Mouse (Mus musculus) bone marrow, adult 2 months (tissue): ENCODE results near the gene Heca. TPM values are rescaled to one million over a fixed set of nuclear protein-coding genes. Genes with fewer than 3 reads are reported as not detected.
"Not testable (repeated sequence)": the region's sequence is repeated elsewhere in the genome, so short reads cannot be mapped to it uniquely, and the experiment has no call there.

Source experiments
- H3K27ac ChIP-seq: fragments of 200-500 bp; 2 replicates; pipeline ENCODE4 v1.5.1; 2012; ENCODE audit warnings: low read depth, mild to moderate bottlenecking, control low read depth, inconsistent platforms, low read length; ENCODE audit not compliant: control insufficient read depth, poor library complexity, insufficient read depth
- H3K4me1 ChIP-seq: fragments of 200-500 bp; 2 replicates; pipeline ENCODE4 v1.6.1; 2011; ENCODE audit warnings: low read length; ENCODE audit not compliant: control insufficient read depth, insufficient read depth
- H3K4me3 ChIP-seq: fragments of 200-500 bp; replicated peaks from 2 replicates; pipeline ENCODE3; 2011; ENCODE audit warnings: mild to moderate bottlenecking, low read depth, low read length, control low read depth; ENCODE audit not compliant: control insufficient read depth
- CTCF ChIP-seq: fragments of 200-500 bp; IDR thresholded peaks from 2 replicates; pipeline ENCODE4 v1.5.1; 2011; ENCODE audit warnings: low read length, control low read depth; ENCODE audit not compliant: control insufficient read depth, insufficient read depth
- POLR2A ChIP-seq: fragments of 200-500 bp; IDR thresholded peaks from 2 replicates; pipeline ENCODE4 v1.6.1; 2011; ENCODE audit warnings: low read depth, mild to moderate bottlenecking, control low read depth, low read length, borderline replicate concordance; ENCODE audit not compliant: control insufficient read depth
- WGBS: fragments of 180-500 bp; shearing (Covaris S2); methylation state at CpG from one replicate; pipeline ENCODE4 v1.1.7; 2018; 5-methylcytosine and 5-hydroxymethylcytosine counted together
- polyA plus RNA-seq: library from polyadenylated mRNA; stranded (reverse); fragments of >200 nt; gene quantifications from 2 replicates; pipeline ENCODE4 v1.2.4, GENCODE M21; 2011; ENCODE audit warnings: low replicate concordance; ENCODE audit not compliant: missing spikeins, insufficient read depth, insufficient read length

The Heca gene
- polyA plus RNA-seq, 1 experiment, result 9.1 TPM

GRCm38 (mm10) chr10:17827391-17827790, 120.5 kb downstream of the Heca start:
- H3K4me3 ChIP-seq, result no peak overlapping the region
- no peak for TF ChIP-seq CTCF
- no peak for TF ChIP-seq POLR2A
- no peaks in the 10 kb centered on the region for H3K4me1 ChIP-seq
- WGBS, result 53% methylated on average over 12 of the region's 12 CpGs
- H3K27ac ChIP-seq, result no peak overlapping the region

- WGBS, result 87% methylated on average over 7 of the region's 7 CpGs
- H3K4me1 ChIP-seq, H3K27ac ChIP-seq: not testable (repeated sequence)
Measured at GRCm38 (mm10) chr10:17820422-17820821, 127.4 kb downstream of the Heca start.

More at GRCm38 (mm10) chr10:17820422-17820821, 127.4 kb downstream of the Heca start:
- not testable (repeated sequence) for H3K4me3 ChIP-seq

Other genes with a start within 250 kb of the Heca start
- 18.5 and 49.1 TPM in 2 replicates for gene Cited2, start 224.8 kb downstream of the Heca start, polyA plus RNA-seq
- 0.79 TPM in 1 of 2 replicates, not detected in the other for gene Txlnb, start 151.8 kb downstream of the Heca start, polyA plus RNA-seq
- 74.1 and 129 TPM in 2 replicates for gene Abracl, start 75.2 kb upstream of the Heca start, polyA plus RNA-seq
- gene Reps1, start 107.8 kb upstream of the Heca start, polyA plus RNA-seq, result 8.1 and 24.6 TPM in 2 replicates